27 mouse cellular contexts compared by ENCODE assay signal in the genomic region with DNA sequence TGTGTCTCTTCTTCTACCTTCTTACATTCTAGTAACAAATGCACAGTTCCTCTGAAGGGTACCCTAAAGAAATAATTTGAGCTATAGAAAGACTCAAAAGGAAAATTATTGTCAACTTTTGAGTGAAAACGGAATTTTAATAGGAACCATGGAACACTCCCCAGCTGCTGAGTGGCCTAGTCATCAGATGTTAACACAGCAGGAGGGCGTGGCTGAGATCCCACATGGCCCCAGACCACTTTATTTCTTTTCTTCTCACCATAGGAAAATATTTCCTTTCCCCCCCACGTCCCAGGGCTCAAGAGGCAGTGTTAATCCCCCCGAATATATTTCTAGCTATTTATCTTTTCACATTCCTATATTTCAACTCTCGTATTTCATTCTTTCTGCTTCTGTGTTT.
DNase-seq lines count a peak whose midpoint lies in the region; ATAC-seq lines count a peak whose summit lies in the region.
"Had no signal": no experiment of that assay in that cellular context is flagged by ENCODE, and none has a peak within 500 bp of the region (broad histone marks: within the 10 kb centered on the region; RNA-seq: fewer than 3 reads in every experiment).

No protein-coding gene starts in this region.

- no peak for ATAC-seq in heart, embryonic 11.5 days (replicated peaks; ENCODE audit: insufficient number of reproducible peaks, low FRiP score, low TSS enrichment)
- ATAC-seq: forebrain, embryonic 14.5 days; forebrain, postnatal 0 days; hindbrain, postnatal 0 days; inflammation-experienced regulatory T-cells, adult 6 months; intestine, embryonic 16.5 days; Patski had no signal

- H3K27ac ChIP-seq in heart, embryonic 11.5 days (ENCODE audit: low read depth, low read length), result no peak overlapping the region
- H3K27ac ChIP-seq: embryonic facial prominence, embryonic 12.5 days; embryonic facial prominence, embryonic 15.5 days; heart, embryonic 13.5 days; hindbrain, embryonic 14.5 days; hindbrain, postnatal 0 days had no signal

- 68% methylated on average over 5 of the region's 5 CpGs for WGBS in heart, embryonic 11.5 days (ENCODE audit: insufficient replicate concordance)

- H3K27me3 ChIP-seq in heart, embryonic 11.5 days (ENCODE audit: control insufficient read depth, insufficient read depth, low read length), result no peaks in the 10 kb centered on the region
- H3K27me3 ChIP-seq: CH12.LX; embryonic facial prominence, embryonic 12.5 days; embryonic facial prominence, embryonic 15.5 days; heart, embryonic 13.5 days; Patski had no signal

- H3K9me3 ChIP-seq in heart, embryonic 11.5 days (replicated peaks; ENCODE audit: control insufficient read depth, low read length), result no peaks in the 10 kb centered on the region
- H3K9me3 ChIP-seq: embryonic facial prominence, embryonic 12.5 days; embryonic facial prominence, embryonic 15.5 days; G1E; heart, embryonic 13.5 days had no signal

- no peak overlapping the region for H3K4me3 ChIP-seq in heart, embryonic 11.5 days (ENCODE audit: low read depth, low read length)
- H3K4me3 ChIP-seq: embryonic facial prominence, embryonic 12.5 days; embryonic facial prominence, embryonic 15.5 days; heart, embryonic 13.5 days had no signal

- H3K4me1 ChIP-seq in heart, embryonic 11.5 days (ENCODE audit: control insufficient read depth, insufficient read depth, low read length), result no peaks in the 10 kb centered on the region
- H3K4me1 ChIP-seq: embryonic facial prominence, embryonic 15.5 days; heart, embryonic 13.5 days had no signal

- H3K36me3 ChIP-seq in heart, embryonic 11.5 days (ENCODE audit: control insufficient read depth, insufficient read depth, low read length), result no peaks in the 10 kb centered on the region
- H3K36me3 ChIP-seq: embryonic facial prominence, embryonic 12.5 days; embryonic facial prominence, embryonic 15.5 days; G1E; heart, embryonic 13.5 days had no signal

- no peak overlapping the region for H3K9ac ChIP-seq in heart, embryonic 11.5 days (ENCODE audit: low read depth, low read length)
- H3K9ac ChIP-seq: embryonic facial prominence, embryonic 12.5 days; embryonic facial prominence, embryonic 15.5 days; forebrain, postnatal 0 days; heart, embryonic 13.5 days; hindbrain, embryonic 14.5 days had no signal

- DNase-seq in cerebellum, postnatal 14 days, result peak; percentile 41 to 61
- no peak for DNase-seq in cerebellum, adult 18-20 months
- peak; percentile 18 for DNase-seq in embryo, embryonic 11 days
- DNase-seq in embryo, embryonic 9.5 days (ENCODE audit: extremely low spot score), result no peak
- peak; percentile 25 for DNase-seq in forelimb bud, embryonic 11.5 days (ENCODE audit: low read depth, low spot score)
- DNase-seq: adrenal gland, postnatal 10 days; adrenal gland, postnatal 36 days; B cell, adult 2 months; cerebellum, adult 8-10 months; forebrain, postnatal 0 days; gastrocnemius, postnatal 25 days; heart, adult 18-20 months; heart, postnatal 14 days; heart, postnatal 4 days; kidney, adult 18-20 months had no signal

- H3K4me2 ChIP-seq in heart, embryonic 11.5 days, result no peak overlapping the region
- H3K4me2 ChIP-seq: embryonic facial prominence, embryonic 12.5 days; embryonic facial prominence, embryonic 15.5 days; heart, embryonic 13.5 days; hindbrain, embryonic 14.5 days had no signal

Comparison
In these comparisons a context has a peak if more than half of its experiments do, and no peak if none do; other contexts are left out.
1. DNase-seq: peak in cerebellum, postnatal 14 days (2 of 2), embryo, embryonic 11 days (single experiment) and forelimb bud, embryonic 11.5 days (single experiment); none in cerebellum, adult 18-20 months (0 of 2) and embryo, embryonic 9.5 days (single experiment).